Mouse (Mus musculus) B cell, adult 67 days (primary cell): ENCODE measurements around the gene Srarp. TPM values are rescaled to one million over a fixed set of nuclear protein-coding genes. Genes with fewer than 3 reads are reported as not detected.

Source experiments
- total RNA-seq, 2 experiments: library from RNA; stranded (reverse); gene quantifications; 4 replicates each; pipeline ENCODE4 v1.2.4; 2023

Srarp gene
- not detected for total RNA-seq

GRCm38 (mm10) chr4:141435974-141436373, at the start of gene Srarp:
TSS of gene Srarp (minus strand) at chr4:141436105.

GRCm38 (mm10) chr4:141444451-141445327, 8.8 kb upstream of the Srarp start, which contains the start of gene Zbtb17:
TSS of gene Zbtb17 (plus strand) at chr4:141444654.

GRCm38 (mm10) chr4:141420192-141420829, 15.6 kb downstream of the Srarp start, which contains the start of gene Hspb7:
TSS of gene Hspb7 (plus strand) at chr4:141420779.

GRCm38 (mm10) chr4:141415924-141416323, 20.0 kb downstream of the Srarp start, which contains the start of gene Clcnkb:
TSS of gene Clcnkb (minus strand) at chr4:141416014.

GRCm38 (mm10) chr4:141398545-141398944, 37.4 kb downstream of the Srarp start, which contains the start of gene Clcnka:
TSS of gene Clcnka (minus strand) at chr4:141398724.

Other genes with a start within 250 kb of the Srarp start
- 1 to 10 TPM; 1.8 TPM for gene Rsg1, start 222.1 kb downstream of the Srarp start, total RNA-seq
- not detected for gene Arhgef19, start 196.6 kb downstream of the Srarp start, total RNA-seq
- gene Epha2, start 134.9 kb downstream of the Srarp start, total RNA-seq = 1 to 10 TPM; 4.4 to 6.8 TPM
- gene Fam131c, start 67.9 kb downstream of the Srarp start, total RNA-seq = not detected
- gene Clcnka, start 37.4 kb downstream of the Srarp start, total RNA-seq = not detected
- not detected for gene Clcnkb, start 20.1 kb downstream of the Srarp start, total RNA-seq
- gene Hspb7, start 15.3 kb downstream of the Srarp start, total RNA-seq = not detected
- 10 to 100 TPM; 39.8 to 44.6 TPM for gene Zbtb17, start 8.5 kb upstream of the Srarp start, total RNA-seq
- gene Spen, start 102.5 kb upstream of the Srarp start, total RNA-seq = 10 to 100 TPM; 56.7 to 69.1 TPM
- under 1 TPM in 1 of 2 experiments, not detected in 1; 0.17 TPM for gene Fblim1, start 170.0 kb upstream of the Srarp start, total RNA-seq
- not detected for gene Tmem82, start 182.5 kb upstream of the Srarp start, total RNA-seq
- gene Slc25a34, start 187.7 kb upstream of the Srarp start, total RNA-seq = not detected
- 10 to 100 TPM; 33.5 to 34.3 TPM for gene Plekhm2, start 228.8 kb upstream of the Srarp start, total RNA-seq
- gene Rsc1a1, start 249.5 kb upstream of the Srarp start, total RNA-seq = 1 to 10 TPM in 1 of 2 experiments, not detected in 1; 2.9 TPM